Mouse (Mus musculus): ENCODE measurements at regions not wholly inside any gene's neighbourhood (a gene's known extent, or its start where the extent isn't known, plus 50 kb on each side); places are given as distances from the start of the nearest gene placed in this dataset.

- no peak for DNase-seq
These were observed 55.6 kb downstream of the Evx1 start for GRCm38 (mm10) chr6:52368734-52369412.

DNA sequence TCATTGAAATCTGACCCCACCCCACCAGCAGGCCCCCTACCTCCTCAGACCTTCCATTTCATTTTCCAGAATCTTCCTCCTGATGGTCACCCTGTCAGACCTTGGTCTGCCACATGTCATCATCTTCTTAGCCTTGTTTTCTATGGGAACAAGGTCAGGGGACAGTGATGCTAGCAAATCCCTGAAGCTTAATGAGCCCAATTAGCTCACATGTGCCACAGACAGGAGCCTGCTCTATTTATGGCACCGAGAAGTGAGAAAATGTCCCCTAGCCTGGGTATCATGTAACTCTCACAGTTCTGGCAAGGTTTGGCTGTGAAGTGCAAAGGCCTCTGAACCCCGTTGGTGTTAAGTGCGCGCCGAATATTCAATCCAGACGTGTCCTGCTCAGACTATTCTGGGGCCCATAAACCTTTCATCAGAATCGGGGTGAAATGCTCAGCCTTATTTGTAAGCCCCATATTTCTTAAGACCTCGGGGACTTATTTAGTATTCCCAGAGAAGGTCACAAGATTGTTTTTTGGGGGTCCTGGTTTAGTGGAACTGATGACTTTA, 57.6 kb downstream of the Evx1 start:
- no peak for DNase-seq

DNA sequence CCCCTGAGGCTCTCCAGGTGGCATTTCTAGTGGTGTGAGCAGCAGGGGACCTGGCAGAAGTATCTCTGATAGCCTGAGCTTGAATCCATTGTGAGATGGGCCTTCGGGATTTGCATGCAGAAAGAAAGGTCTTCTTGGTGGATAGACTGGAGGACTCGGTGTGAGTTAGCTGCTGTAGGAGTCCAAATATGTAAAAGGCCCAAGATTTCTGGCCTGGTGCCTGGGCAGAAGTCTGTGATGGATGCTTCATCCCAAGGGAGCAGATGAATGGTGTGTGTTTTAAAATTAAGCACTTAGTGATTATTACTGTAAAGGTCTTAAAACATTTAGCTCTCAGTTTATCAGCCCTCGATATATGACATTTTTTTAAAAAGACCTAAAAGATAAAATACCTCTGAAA, 65.8 kb downstream of the Evx1 start:
- DNase-seq = no peak

DNA sequence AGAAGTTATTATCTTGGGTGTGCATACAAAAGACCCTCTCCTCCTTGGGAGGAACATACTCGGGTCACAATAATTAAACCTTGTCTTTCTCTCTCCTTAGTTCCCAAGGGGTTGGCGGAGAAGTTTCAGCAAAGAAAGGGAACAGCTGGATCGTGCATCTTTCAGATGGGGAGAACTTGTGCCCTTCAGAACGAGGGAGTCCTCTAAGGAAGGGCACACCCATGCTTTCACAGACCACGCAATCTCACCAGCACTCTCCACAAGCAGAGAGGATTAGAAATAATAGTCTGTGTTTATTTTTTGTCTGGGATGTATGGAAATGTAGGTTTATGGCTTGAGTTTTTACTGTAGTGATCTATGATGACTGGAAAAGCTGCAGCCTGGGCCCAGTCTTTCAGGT, 66.3 kb downstream of the Evx1 start:
- no peak for DNase-seq

DNA sequence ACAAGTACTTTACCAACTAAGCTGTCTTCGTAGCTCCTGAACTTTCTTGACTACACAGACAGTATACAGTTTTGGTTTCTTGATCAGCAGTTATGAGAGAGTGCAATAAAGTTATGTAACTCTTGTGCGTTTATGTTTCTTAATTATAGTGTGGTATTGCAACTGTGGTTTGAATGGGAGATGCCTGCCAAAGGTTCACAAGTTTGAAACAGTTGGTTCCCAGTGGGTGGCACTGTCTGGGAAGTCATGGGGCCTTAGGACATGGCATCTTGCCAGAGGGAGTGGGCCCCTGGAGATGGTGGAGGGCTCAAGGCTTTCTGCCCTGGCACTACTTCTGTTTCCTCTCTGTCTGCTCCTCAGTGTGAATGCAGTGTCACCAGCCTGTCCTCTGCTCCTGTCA, 71.7 kb downstream of the Evx1 start:
- DNase-seq = no peak

GRCm38 (mm10) chr6:52401404-52401803, 88.1 kb downstream of the Evx1 start:
- no peak for DNase-seq

DNA sequence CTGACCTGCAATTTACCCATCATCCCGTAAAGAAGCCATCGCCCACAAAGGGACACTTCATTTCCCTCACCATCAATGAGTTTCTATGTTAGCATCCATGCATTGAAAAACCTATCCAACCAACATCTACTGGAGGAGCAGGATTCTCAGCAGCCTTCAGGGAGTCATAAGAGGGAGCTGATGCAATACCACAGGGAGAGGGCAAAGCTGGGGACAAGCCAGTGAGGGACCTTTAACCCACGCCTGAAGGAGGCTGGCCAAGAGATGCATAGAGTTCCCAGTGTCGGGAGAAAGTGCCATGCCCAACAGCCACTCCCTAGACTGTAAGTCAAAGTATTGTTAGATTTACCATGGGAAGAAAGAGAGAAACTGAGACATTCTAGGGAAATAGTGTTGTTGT, 96.7 kb downstream of the Evx1 start:
- DNase-seq = no peak

DNA sequence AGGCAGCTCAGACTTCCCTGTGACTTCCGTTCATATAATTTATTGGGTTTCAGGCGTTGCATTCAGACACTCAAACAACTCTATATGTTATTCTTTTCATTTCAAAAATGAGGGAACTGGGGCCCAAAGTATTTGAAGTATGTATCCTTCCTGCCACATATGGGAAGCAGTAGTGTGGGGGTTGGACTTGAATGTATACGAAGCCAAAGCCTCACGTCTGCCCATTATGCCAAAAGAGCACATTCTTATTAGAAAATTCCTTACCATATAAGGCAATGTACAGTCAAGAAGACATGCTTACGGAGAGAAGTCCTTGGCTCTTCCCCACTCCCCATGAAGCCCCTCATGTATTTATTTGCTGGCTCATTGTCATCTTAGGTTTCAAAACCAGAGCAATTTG, 97.4 kb downstream of the Evx1 start:
- DNase-seq = no peak

DNA sequence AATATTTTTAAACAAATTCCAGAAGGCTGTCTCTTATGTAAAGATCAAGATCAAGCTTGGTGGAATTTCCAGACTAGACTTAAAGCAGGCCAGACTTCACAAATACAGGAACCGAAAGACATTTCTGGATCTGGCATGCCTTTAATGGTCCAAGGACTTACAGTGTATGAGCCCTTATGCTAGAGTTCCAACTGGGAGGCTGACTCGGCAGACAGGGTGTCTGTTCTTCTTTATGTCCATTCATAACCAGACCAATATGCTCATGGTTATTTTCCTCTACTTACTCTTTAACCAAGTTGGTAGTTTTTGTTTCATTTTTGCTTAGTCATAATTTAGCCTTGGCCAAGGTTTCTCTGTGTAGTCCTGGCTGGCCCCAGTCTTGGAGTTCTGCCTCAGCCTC, 98.0 kb downstream of the Evx1 start:
- no peak for DNase-seq

- DNase-seq = no peak
These were observed 100.3 kb downstream of the Evx1 start for GRCm38 (mm10) chr6:52413639-52414038.

- DNase-seq = no peak
These were observed 102.1 kb downstream of the Evx1 start for GRCm38 (mm10) chr6:52415341-52415946.

- DNase-seq = no peak
These were observed 103.2 kb downstream of the Evx1 start for GRCm38 (mm10) chr6:52416491-52416890.

GRCm38 (mm10) chr6:52417439-52418124, 104.3 kb downstream of the Evx1 start:
- DNase-seq = peak; percentile 16

DNA sequence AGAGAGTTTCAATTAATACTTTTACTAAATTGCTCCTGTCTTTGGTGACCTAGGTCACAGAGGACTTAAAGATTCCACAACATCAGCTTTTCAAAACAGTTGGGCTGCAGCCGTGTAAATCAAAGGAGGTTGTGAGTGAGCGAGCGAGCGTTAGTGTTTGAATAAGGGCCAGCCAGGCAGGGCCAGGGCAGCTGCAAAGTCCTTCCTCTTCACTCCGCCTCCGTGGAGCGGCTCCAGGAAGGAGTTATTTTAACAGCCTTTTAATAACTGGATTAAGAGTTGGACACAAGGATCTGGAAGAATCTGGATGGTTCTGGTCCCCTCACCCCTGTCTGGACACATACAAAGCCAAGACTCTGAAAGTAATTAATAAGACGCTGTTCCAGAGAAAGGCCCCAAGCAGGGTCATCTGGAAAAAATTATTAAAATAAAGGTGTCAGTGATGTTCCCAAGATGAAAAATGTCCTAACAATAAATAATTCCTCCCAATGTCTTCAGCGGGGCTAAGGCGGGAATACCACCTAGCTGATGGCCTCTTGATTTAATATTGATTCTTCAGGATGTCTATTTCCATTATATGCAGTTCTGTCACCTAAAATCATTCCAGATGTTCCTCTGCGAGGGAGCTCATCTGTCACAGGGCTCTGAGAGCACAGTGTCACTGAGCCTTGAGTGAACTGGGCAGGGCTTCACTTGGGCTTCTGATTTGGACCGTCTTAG, 105.3 kb downstream of the Evx1 start:
- peak; percentile 32 for DNase-seq

- DNase-seq = no peak
These were observed 107.1 kb downstream of the Evx1 start for GRCm38 (mm10) chr6:52420276-52420970.

- no peak for DNase-seq
These were observed 108.5 kb downstream of the Evx1 start for GRCm38 (mm10) chr6:52421771-52422170.

DNA sequence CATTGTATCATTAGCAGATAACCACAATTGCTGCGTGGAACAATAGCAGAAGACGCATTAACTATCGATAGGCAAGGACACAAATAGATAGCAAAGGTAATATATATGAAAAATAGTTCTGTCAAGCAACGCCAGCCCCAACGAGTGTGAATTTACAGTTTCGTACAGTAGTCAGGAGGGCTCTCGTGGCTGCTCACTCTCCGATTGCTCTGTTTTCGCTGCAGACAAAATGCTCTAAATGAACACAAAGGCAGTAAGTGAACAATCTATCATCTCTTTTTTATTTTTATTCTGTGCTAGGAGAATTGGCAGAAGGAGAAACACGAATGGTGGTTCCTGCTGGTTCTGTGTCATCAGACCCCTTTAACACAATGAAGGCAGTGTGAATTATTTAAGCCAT, 109.4 kb downstream of the Evx1 start:
- DNase-seq = no peak

DNA sequence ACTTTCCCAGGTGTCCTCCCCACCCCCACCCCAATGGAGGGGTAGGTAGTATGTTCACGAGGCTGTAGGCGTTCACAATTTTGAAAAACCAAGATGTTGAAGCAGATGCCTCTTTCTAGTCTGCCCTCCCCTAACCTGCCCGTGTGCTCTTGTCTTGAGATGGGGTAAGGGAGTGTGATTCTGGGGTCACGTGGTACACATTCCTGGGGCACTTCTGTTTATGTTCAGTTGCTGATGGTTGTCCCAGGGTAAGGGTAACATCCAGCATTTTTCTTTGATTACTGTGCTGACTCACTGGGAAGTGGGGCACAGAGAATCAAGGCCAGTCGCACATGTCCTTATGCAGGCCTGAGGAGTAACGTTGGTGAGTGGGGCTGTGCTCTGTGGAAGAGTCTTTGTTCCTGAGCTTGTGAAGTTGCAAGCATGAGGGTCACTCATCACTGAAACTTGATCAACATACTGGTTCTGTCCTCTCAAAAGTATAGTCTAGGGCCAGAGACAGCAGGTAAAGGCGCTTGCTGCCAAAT, 110.3 kb downstream of the Evx1 start:
- DNase-seq = no peak

GRCm38 (mm10) chr6:52424440-52424839, 111.1 kb downstream of the Evx1 start:
- no peak for DNase-seq

GRCm38 (mm10) chr6:52425082-52425481, 111.8 kb downstream of the Evx1 start:
- no peak for DNase-seq

GRCm38 (mm10) chr6:52428489-52429203, 115.3 kb downstream of the Evx1 start:
- DNase-seq = no peak

- no peak for DNase-seq
These were observed 115.9 kb downstream of the Evx1 start for GRCm38 (mm10) chr6:52429204-52429552.
